Mouse (Mus musculus) heart, embryonic 16.5 days (tissue): ENCODE results near the gene Lpcat3. TPM values are rescaled to one million over a fixed set of nuclear protein-coding genes. Genes with fewer than 3 reads are reported as not detected.

Experiments
- ATAC-seq: fragments of 200-750 bp; cut with Nextera tagmentation; replicated peaks from 2 replicates; pipeline ENCODE4 v1.8.0; 2017; ENCODE audit warnings: moderate number of reproducible peaks; ENCODE audit not compliant: insufficient read depth, low FRiP score; ENCODE audit errors: extremely low read depth
- H3K27ac ChIP-seq: fragments of 300-500 bp; sonication (generic); 2 replicates; pipeline ENCODE4 v1.5.1; 2014; ENCODE audit warnings: mild to moderate bottlenecking, low read length, control low read depth, moderate library complexity
- H3K27me3 ChIP-seq: fragments of 300-500 bp; sonication (generic); 2 replicates; pipeline ENCODE4 v1.6.1; 2014; ENCODE audit warnings: low read length, mixed read lengths; ENCODE audit not compliant: control insufficient read depth, insufficient read depth
- H3K36me3 ChIP-seq: fragments of 300-500 bp; sonication (generic); 2 replicates; pipeline ENCODE4 v1.6.1; 2014; ENCODE audit not compliant: control insufficient read depth, insufficient read depth
- H3K4me1 ChIP-seq: fragments of 300-500 bp; sonication (generic); 2 replicates; pipeline ENCODE4 v1.6.1; 2014; ENCODE audit warnings: low read length, mixed read lengths; ENCODE audit not compliant: control insufficient read depth, insufficient read depth
- H3K4me2 ChIP-seq: fragments of 300-500 bp; sonication (generic); 2 replicates; pipeline ENCODE4 v1.6.1; 2014; ENCODE audit warnings: low read depth, mild to moderate bottlenecking, control low read depth, low read length
- H3K4me3 ChIP-seq: fragments of 300-500 bp; sonication (generic); 2 replicates; pipeline ENCODE4 v1.5.1; 2014; ENCODE audit warnings: mild to moderate bottlenecking, control low read depth, low read length
- H3K9ac ChIP-seq: fragments of 300-500 bp; sonication (generic); 2 replicates; pipeline ENCODE4 v1.6.1; 2014; ENCODE audit warnings: low read length, control low read depth
- H3K9me3 ChIP-seq: fragments of 300-500 bp; sonication (generic); replicated peaks from 2 replicates; pipeline ENCODE4 v1.6.1; 2016; ENCODE audit warnings: low read length; ENCODE audit not compliant: control insufficient read depth
- WGBS: fragments of 180-500 bp; shearing (Covaris S2); extraction: QIAGEN DNeasy Blood & Tissue Kit; methylation state at CpG from one replicate; pipeline ENCODE4 v1.1.7; 2014; 5-methylcytosine and 5-hydroxymethylcytosine counted together
- polyA plus RNA-seq: library from polyadenylated mRNA; unstranded; fragments of >200 nt; fragmentation: Nextera tagmentation; extraction: Ambion mirVana; gene quantifications from 2 replicates; pipeline ENCODE4 v1.2.1, GENCODE M21; 2015

Gene Lpcat3
- polyA plus RNA-seq, 1 experiment from 2014 or later: 54.2 TPM

DNA sequence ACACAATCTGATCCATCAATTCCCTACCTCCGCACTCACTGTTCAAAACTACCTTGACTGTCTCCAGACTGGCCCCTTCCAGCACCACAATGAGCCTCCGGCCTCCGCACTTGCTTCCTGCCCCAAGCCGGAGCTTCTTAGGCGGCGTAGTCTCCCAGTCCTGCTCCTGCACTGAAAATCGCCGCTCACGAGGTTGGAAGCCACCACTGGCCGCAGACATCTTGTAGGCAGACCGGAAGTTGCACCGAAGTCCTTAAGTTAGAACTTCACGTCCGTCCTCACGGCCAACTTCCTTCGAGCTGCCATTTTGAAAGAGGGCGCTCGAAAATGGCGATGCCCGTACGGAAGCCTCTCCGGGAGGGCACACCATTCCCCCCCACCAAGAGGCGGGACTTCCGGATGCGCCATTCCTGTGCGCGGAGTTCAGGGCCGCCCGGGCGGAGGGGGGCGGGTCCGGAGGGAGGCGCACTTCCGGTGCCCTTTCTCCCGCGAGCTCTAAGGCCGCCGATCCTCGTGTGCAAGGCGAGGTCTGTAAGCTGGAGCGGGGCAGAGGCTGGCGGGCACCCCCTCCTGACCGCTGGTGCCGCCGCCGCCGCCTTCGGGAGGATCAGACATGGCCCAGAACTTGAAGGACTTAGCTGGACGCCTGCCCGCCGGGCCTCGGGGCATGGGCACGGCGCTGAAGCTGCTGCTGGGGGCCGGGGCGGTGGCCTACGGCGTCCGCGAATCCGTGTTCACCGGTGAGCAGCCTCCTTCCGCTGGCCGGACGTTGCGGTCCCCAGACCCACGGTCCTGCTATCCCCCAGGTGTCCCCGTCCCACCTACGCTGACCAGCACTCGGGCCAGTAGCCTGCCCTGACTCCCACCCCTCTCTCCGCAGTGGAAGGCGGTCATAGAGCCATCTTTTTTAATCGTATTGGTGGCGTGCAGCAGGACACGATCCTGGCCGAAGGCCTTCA lies 49.3 kb downstream of the Lpcat3 start, which contains the start of the genes Emg1 and Phb2:
TSS of gene Emg1 (minus strand) at position 355 of the 959 bp plus-strand sequence.
TSS of gene Phb2 (plus strand) at position 513 of the 959 bp plus-strand sequence.
- Histone ChIP-seq H3K9ac (peak within 1 kb of the TSS; percentile 93), H3K27me3 (no peaks in the 10 kb centered on the region), H3K27ac (peak within 1 kb of the TSS; percentile 91), H3K4me1 (peaks cover 27% of the 10 kb centered on the region), H3K9me3 (no peaks in the 10 kb centered on the region), H3K4me3 (peak within 1 kb of the TSS; percentile 95), H3K36me3 (peaks cover 29% of the 10 kb centered on the region), H3K4me2 (peak within 1 kb of the TSS; percentile 92)
- WGBS: under 1% methylated on average over 76 of the region's 76 CpGs
- peak; percentile 97 for ATAC-seq

DNA sequence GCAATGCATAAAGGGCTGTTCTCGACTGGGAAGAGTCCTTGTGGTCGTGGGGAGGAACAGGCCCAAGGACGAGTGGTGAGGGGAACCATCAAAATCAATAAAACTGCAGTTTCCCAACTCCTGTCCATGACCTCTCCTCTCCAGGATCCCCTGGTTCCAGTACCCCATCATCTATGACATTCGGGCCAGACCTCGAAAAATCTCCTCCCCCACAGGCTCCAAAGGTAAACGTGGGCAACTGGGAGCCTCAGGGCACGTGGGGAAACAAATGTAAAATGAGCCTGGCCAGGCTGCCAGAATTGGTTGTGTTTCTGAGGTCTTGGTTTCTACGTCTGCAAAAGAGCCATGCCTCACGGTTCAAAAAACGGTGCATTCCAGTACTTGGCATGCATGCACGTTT lies 50.1 kb downstream of the Lpcat3 start:
- no peak for ATAC-seq
- H3K27ac ChIP-seq: peak overlapping the region; percentile 90

DNA sequence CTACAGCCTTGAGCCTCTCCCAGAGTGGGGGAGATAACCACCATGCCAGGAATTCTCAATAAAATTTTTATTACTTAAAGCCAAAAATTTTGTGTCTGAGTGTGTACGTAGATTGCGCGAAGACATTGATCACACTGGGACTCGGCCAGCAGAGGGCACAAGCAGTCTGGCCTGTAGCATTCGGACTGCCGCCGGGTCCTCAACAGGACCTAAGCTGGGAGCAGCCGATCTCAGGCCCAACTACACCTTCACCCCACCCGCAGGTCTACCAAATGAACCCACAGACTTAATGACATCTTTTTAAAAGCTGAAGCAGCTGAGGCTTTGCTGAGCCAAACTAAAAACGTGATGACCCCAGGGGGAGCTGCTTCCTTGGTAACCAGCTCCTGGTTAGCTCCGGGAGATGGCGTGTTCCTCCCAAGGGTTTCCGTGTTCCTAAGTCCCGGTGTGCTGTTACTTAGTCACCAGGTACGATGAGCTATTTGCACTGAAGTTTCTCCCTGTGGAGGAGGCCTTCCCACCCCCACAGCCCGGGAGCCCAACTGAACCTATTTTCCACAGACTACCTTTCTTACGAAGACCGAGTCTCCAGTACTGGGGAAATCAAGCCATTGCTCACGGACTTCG lies 54.1 kb downstream of the Lpcat3 start:
- no peak for ATAC-seq
- no peaks in the 10 kb centered on the region for H3K27me3 ChIP-seq
- WGBS: 65% methylated on average over 20 of the region's 20 CpGs
- no peak overlapping the region for H3K27ac ChIP-seq
- no peak overlapping the region for H3K4me3 ChIP-seq
- no peak overlapping the region for H3K9ac ChIP-seq
- peaks cover 30% of the 10 kb centered on the region for H3K36me3 ChIP-seq
- peaks cover 14% of the 10 kb centered on the region for H3K4me1 ChIP-seq
- H3K4me2 ChIP-seq: no peak overlapping the region; the same call in 1 of the 2 replicates
- H3K9me3 ChIP-seq: no peaks in the 10 kb centered on the region

More for the DNA sequence above, 50.1 kb downstream of the Lpcat3 start:
- Histone ChIP-seq H3K9ac (peak overlapping the region; percentile 93), H3K4me1 (peaks cover 27% of the 10 kb centered on the region), H3K4me3 (peak overlapping the region; percentile 95), H3K36me3 (peaks cover 34% of the 10 kb centered on the region), H3K9me3 (no peaks in the 10 kb centered on the region), H3K27me3 (no peaks in the 10 kb centered on the region), H3K4me2 (peak overlapping the region; percentile 92)
- WGBS: 8% methylated on average over 11 of the region's 11 CpGs

DNA sequence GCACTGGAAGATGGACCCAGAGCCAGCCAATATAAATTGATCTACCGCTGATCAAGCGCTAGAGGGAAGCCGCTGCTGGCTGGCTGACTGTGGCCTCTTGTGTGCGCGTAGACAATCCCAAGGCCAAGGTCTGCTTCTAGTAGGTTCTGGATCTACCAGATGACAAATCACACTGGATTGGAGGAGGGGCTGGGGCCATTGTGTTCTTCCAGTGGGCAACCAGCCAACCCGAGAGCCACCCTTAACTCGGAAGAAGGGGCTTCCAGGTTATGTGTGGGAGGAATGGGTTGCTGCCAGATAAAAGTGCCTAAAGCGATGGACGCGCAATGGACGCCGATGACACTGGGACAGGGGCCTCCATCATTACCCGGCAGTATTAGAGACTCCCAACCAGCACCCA lies 55.1 kb downstream of the Lpcat3 start:
- 67% methylated on average over 13 of the region's 13 CpGs for WGBS
- no peak overlapping the region for H3K4me3 ChIP-seq
- ATAC-seq: no peak
- peak overlapping the region; percentile 14; the same call in 1 of the 2 replicates for H3K4me2 ChIP-seq
- H3K9ac ChIP-seq: no peak overlapping the region
- H3K9me3 ChIP-seq: no peaks in the 10 kb centered on the region
- H3K36me3 ChIP-seq: peaks cover 30% of the 10 kb centered on the region
- no peaks in the 10 kb centered on the region for H3K27me3 ChIP-seq
- H3K4me1 ChIP-seq: peaks cover 14% of the 10 kb centered on the region
- no peak overlapping the region for H3K27ac ChIP-seq

DNA sequence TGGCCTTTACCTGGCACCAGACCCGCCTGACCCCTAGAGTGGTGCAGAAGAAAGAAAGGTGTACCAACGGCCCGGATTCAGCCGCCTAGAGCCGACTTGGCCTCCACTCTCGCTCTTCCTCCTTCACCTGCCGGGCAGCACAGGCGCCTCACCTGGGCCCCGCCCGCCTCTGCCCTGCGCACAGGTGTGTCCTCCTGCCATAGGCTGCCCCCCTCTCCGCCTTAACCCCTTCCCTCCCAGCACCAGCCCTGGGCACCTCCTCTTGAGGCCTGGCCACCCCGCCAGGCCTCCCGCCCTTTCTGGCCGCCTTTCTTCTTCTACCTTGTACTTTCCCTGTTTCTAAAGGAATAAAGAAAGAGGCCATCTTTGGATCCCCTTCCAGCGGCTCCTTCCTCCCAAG lies 55.9 kb downstream of the Lpcat3 start:
- H3K4me2 ChIP-seq: peak overlapping the region; percentile 10; the same call in 1 of the 2 replicates
- H3K36me3 ChIP-seq: peaks cover 30% of the 10 kb centered on the region
- 75% methylated on average over 14 of the region's 16 CpGs for WGBS
- no peak for ATAC-seq
- no peaks in the 10 kb centered on the region for H3K9me3 ChIP-seq
- peak overlapping the region; percentile 32; the same call in 1 of the 2 replicates for H3K27ac ChIP-seq
- peaks cover 6% of the 10 kb centered on the region for H3K4me1 ChIP-seq
- H3K4me3 ChIP-seq: peak overlapping the region; percentile 27; the same call in 1 of the 2 replicates
- no peaks in the 10 kb centered on the region for H3K27me3 ChIP-seq
- peak overlapping the region; percentile 41 for H3K9ac ChIP-seq

DNA sequence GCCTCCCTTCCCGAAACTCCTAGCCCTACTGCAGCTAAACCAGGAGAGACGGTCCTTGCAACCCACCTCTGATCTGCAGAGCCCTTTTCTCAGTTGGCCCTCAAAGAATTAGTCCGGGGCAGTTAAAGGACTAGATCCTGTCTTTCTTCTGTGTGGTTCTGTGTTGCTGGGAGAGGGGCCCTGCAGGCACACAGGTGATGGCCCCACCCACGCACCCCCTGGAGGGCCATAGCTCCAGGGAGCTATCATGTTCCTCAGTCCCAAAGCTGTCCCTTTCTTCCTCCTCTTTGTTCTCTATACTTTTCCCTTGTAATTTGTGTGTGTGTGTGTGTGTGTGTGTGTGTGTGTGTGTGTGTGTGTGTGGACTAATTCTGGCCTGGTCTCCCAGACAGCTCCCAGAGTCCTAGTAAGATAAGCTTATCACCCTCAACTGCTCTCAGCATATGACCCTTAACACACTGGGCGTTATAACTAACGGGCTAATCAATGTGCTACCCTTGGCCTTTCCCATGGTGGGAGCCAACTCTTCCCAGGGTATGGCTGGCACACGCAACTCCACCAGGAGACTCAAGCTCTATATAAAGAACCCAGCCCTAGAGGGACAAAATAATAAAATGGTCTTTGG lies 56.6 kb downstream of the Lpcat3 start:
- WGBS: 49% methylated on average over 7 of the region's 7 CpGs
- no peak for ATAC-seq
- Histone ChIP-seq H3K9me3 (no peaks in the 10 kb centered on the region), H3K4me1 (peaks cover 2% of the 10 kb centered on the region; the same call in 1 of the 2 replicates), H3K4me3 (peak overlapping the region; percentile 27; the same call in 1 of the 2 replicates), H3K27ac (peak overlapping the region; percentile 32; the same call in 1 of the 2 replicates), H3K36me3 (peaks cover 29% of the 10 kb centered on the region), H3K9ac (peak overlapping the region; percentile 41), H3K4me2 (peak overlapping the region; percentile 10; the same call in 1 of the 2 replicates), H3K27me3 (no peaks in the 10 kb centered on the region)

DNA sequence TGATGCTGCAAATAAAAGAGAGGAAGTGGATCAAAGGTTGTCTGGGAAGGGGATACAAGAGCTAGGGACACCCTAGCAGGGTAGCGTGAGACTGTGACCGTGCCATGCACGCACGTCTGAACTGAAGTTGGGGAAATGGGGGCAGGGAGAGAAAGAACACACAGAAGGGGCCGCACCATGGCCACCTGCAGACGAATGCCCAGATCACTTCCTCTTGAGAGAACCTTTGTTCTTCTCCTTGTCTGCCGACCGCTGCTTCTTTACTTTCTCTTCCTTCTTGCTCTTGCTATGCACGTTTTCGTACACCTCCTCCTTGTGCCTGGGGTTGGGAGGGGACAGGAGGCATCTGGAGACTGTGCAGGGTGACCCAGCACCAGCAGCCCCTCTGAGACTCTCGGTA lies 58.1 kb downstream of the Lpcat3 start:
- Histone ChIP-seq H3K9me3 (no peaks in the 10 kb centered on the region), H3K4me1 (peaks cover 2% of the 10 kb centered on the region; the same call in 1 of the 2 replicates), H3K36me3 (peaks cover 15% of the 10 kb centered on the region), H3K27ac (peak overlapping the region; percentile 38; the same call in 1 of the 2 replicates), H3K4me2 (peak overlapping the region; percentile 5; the same call in 1 of the 2 replicates), H3K27me3 (no peaks in the 10 kb centered on the region), H3K4me3 (no peak overlapping the region), H3K9ac (peak overlapping the region; percentile 14; the same call in 1 of the 2 replicates)
- 62% methylated on average over 11 of the region's 11 CpGs for WGBS
- no peak for ATAC-seq

DNA sequence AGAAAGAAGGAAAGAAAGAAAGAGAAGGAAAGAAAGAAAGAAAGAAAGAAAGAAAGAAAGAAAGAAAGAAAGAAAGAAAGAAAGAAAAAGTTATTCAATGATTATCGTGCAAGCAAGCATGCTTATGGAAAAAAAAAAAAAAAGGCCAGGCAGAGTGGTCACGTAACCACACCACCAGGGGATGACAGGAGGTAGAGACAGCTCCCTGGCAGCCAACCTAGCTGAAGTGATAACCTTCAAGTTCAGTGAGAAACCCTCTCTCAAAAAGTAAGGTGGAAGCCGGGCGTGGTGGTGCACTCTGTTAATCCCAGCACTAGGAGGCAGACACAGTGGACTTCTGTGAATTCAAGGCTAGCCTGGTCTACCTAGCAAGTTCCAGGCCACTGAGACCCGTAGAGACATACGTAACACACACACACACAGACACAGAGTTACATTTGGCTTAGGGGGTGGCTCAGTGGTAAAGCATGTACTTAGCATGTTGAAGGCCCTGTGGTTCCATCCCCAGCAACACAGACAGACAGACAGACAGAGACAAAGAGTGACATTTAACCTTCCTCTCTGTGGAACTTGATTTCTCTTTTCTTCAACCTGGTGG lies 60.1 kb downstream of the Lpcat3 start:
- Histone ChIP-seq H3K9me3 (no peaks in the 10 kb centered on the region), H3K4me2 (no peak overlapping the region), H3K9ac (no peak overlapping the region), H3K36me3 (no peaks in the 10 kb centered on the region), H3K4me3 (no peak overlapping the region), H3K27me3 (no peaks in the 10 kb centered on the region), H3K27ac (no peak overlapping the region), H3K4me1 (peaks cover 2% of the 10 kb centered on the region; the same call in 1 of the 2 replicates)
- no peak for ATAC-seq
- WGBS: 57% methylated on average over 6 of the region's 6 CpGs
